Mouse (Mus musculus): ENCODE measurements around the gene Coro6. TPM values are rescaled to one million over a fixed set of nuclear protein-coding genes. Genes with fewer than 3 reads are reported as not detected.

Coro6 gene
- polyA plus RNA-seq, 1 experiment from 2014 or later, result 0.39 TPM

DNA sequence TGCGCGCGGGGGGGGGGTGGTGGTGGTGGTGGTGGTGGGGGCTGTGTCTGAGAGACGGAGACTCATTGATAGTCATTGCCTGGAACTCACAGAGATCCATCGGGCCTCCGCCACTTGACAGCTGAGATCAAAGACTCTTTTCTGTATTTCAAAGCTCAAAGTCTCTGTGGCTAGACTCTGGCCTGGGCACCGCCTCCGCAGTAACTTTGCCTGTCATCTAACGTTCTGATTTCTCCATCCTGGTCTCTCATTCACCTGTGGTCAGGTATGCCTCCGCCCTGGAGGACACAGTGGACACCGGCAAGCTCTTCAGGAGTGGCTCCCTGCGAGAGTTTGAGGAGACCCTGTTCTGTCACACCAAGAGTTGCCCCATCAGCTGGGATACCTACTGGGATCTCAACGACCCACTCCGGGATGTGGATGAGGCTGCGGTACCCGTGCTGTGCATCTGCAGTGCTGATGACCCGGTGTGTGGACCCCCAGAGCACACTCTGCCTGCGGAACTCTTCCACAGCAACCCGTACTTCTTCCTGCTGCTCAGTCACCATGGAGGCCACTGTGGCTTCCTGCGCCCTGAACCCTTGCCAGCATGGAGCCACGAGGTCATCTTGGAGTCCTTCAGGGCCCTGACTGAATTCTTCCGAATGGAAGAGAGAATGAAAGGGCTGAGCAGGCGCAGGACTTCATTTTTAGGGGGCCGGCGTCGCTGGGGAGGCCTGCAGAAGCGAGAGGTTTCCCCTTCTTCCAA lies 56.0 kb downstream of the Coro6 start:
- no peak for ATAC-seq
- 74% methylated on average over 24 of the region's 27 CpGs for WGBS
- H3K27ac ChIP-seq (ENCODE audit: low read length), result no peak overlapping the region
- H3K4me1 ChIP-seq (ENCODE audit: control insufficient read depth, insufficient read depth, low read length), result peaks cover 22% of the 10 kb centered on the region; the same call in 1 of the 2 replicates
- no peak overlapping the region for H3K9ac ChIP-seq (ENCODE audit: low read depth, low read length)
- no peak overlapping the region for H3K4me2 ChIP-seq (ENCODE audit: low read length)
- peaks cover 13% of the 10 kb centered on the region for H3K27me3 ChIP-seq (ENCODE audit: control insufficient read depth, insufficient read depth, low read depth, low read length)
- no peaks in the 10 kb centered on the region for H3K36me3 ChIP-seq (ENCODE audit: control insufficient read depth, insufficient read depth, low read length)
- H3K4me3 ChIP-seq (ENCODE audit: low read depth, low read length), result no peak overlapping the region
- H3K9me3 ChIP-seq (replicated peaks; ENCODE audit: control insufficient read depth, low read length, poor library complexity, severe bottlenecking), result no peaks in the 10 kb centered on the region

DNA sequence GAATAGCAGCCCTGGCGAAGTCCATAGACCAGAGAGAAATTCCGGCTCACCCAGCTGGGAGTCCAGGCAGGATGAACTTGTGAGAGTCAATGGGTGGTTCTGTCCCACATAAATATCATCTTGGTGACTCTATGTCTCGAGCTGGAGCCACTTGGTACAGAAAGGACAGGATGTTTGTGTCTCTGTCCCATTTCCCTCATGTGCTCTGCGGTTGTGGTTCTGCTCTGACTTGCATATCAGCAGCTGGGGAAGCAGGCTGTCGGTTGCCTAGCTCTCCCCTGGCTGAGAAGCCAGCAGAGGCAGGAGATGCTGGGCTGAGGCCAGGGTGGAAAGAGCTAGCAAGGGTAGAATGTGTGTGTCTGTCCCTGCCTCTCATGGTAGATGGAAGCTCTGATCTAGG lies 56.8 kb downstream of the Coro6 start, which contains the start of gene Gm10392:
TSS of gene Gm10392 (minus strand) at position 156 of the 400 bp plus-strand sequence.
- no peak for ATAC-seq
- Histone ChIP-seq H3K4me3 (ENCODE audit: low read depth, low read length) (no peak within 1 kb of the TSS), H3K9ac (ENCODE audit: low read depth, low read length) (no peak within 1 kb of the TSS), H3K4me1 (ENCODE audit: control insufficient read depth, insufficient read depth, low read length) (peaks cover 18% of the 10 kb centered on the region; the same call in 1 of the 2 replicates), H3K4me2 (ENCODE audit: low read length) (no peak within 1 kb of the TSS), H3K9me3 (replicated peaks; ENCODE audit: control insufficient read depth, low read length, poor library complexity, severe bottlenecking) (no peaks in the 10 kb centered on the region), H3K27me3 (ENCODE audit: control insufficient read depth, insufficient read depth, low read depth, low read length) (peaks cover 13% of the 10 kb centered on the region), H3K36me3 (ENCODE audit: control insufficient read depth, insufficient read depth, low read length) (no peaks in the 10 kb centered on the region), H3K27ac (ENCODE audit: low read length) (no peak within 1 kb of the TSS)
- whole genome bisulfite sequencing, result 69% methylated on average over 5 of the region's 5 CpGs

Other genes starting within 250 kb of the Coro6 start
- 20.2 and 21.2 TPM in 2 replicates for gene Ssh2, start 246.1 kb upstream of the Coro6 start, polyA plus RNA-seq (2015; fragmentation: Nextera tagmentation; extraction: Ambion mirVana)
- 31.9 and 33.7 TPM in 2 replicates for gene Ankrd13b, start 27.3 kb downstream of the Coro6 start, polyA plus RNA-seq (2015; fragmentation: Nextera tagmentation; extraction: Ambion mirVana)
- gene Git1, start 31.2 kb downstream of the Coro6 start, polyA plus RNA-seq (2015; fragmentation: Nextera tagmentation; extraction: Ambion mirVana), result 15.9 and 17.3 TPM in 2 replicates
- 2.4 and 3.1 TPM in 2 replicates for gene Abhd15, start 52.7 kb downstream of the Coro6 start, polyA plus RNA-seq (2015; fragmentation: Nextera tagmentation; extraction: Ambion mirVana)
- gene Trp53i13, start 53.6 kb downstream of the Coro6 start, polyA plus RNA-seq (2015; fragmentation: Nextera tagmentation; extraction: Ambion mirVana), result 10.5 and 12.6 TPM in 2 replicates
- gene Gm10392, start 56.8 kb downstream of the Coro6 start, polyA plus RNA-seq (2015; fragmentation: Nextera tagmentation; extraction: Ambion mirVana), result not detected in 2 replicates
- gene Taok1, start 145.4 kb downstream of the Coro6 start, polyA plus RNA-seq (2015; fragmentation: Nextera tagmentation; extraction: Ambion mirVana), result 25.3 and 25.4 TPM in 2 replicates
- gene Nufip2, start 223.7 kb downstream of the Coro6 start, polyA plus RNA-seq (2015; fragmentation: Nextera tagmentation; extraction: Ambion mirVana), result 2.9 and 3.2 TPM in 2 replicates

Measured in midbrain, embryonic 16.5 days (tissue).